Mouse (Mus musculus) mouse trophoblast stem cell (cell line): Measurements from ENCODE around the gene Sqstm1.
"Not testable (repeated sequence)": the region's sequence is repeated elsewhere in the genome, so short reads cannot be mapped to it uniquely, and the experiment has no call there.

Experiments used
- in situ Hi-C, 2 experiments: fragments of 300-500 bp; cut with MseI, MboI; formaldehyde crosslinking; loops; 2 replicates in 1 of 2; 3 replicates in 1 of 2; pipeline ENCODE4 v1.15.1; 2025

Sqstm1 gene

DNA sequence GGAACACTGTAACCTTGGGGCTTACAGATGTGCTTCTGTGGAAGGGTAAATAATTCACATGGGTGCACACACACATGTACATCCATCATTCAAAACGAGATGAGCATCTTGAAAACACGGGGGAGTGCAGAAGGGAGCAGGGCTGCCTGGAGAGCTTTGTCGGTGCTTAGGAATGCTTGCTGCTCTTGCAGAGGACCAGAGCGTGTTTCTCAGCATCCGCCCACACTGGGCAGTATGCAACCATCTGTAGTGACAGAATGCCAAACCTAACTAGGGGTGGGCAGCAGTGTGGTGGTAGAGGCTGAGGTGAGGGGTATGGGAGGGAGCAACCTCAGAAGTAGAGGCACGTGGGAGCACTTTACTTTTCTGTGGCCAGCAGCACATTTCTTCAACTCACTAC is 33.5 kb downstream of the Sqstm1 start:
- in situ Hi-C loops: no loop called here

DNA sequence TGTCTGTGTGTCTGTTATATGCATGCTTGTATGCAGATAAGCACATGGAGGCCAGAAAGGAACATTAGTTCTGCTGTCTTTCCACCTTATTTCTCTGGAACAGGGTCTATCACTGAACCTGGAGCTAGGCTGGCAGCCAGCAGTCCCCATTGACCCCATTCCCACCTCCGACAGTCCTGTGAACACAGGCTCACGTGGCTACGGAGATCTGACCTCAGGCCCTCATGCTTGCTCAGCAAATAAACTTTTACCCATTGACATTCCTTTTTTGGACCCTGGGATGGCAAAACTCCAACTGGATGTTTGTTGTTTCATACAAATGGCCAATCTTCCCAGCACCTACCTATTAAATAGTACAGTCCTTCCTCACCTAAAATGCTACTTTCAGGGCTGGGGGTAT is 34.3 kb downstream of the Sqstm1 start:
- in situ Hi-C loops: no loop called here

DNA sequence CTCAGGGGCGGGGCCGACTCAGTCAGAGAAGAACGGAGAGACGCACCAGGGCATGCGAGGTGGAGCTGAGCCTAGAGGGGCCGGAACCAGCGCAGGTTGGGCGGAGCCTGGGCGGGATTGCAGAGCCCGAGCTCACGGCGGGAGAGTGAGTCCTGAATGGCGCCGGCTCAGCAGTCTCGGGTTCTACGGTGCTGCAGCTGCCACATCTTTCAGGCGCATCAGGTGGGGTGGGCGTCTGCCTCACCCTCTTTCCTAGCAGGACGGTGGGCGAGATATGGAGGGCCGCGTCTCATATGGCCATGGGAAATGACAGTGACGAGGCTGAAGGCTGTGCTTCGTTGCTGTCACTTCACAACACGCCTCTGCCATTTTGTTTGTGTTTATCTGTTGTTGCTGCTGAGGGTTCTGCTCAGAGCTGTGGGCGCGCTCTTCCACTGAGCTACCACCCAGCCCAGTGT is 35.9 kb downstream of the Sqstm1 start:
- in situ Hi-C loops: no loop called here

GRCm38 (mm10) chr11:50174111-50174729 is 36.4 kb downstream of the Sqstm1 start, which contains the start of gene Mrnip:
TSS of gene Mrnip (plus strand) at chr11:50174444.
- in situ Hi-C loops: not testable (repeated sequence)

GRCm38 (mm10) chr11:50168352-50168751 is 42.3 kb downstream of the Sqstm1 start:
- in situ Hi-C loops: no loop called here

GRCm38 (mm10) chr11:50162338-50163050 is 48.1 kb downstream of the Sqstm1 start:
- in situ Hi-C loops: no loop called here

GRCm38 (mm10) chr11:50161578-50162304 is 48.9 kb downstream of the Sqstm1 start:
- in situ Hi-C loops: no loop called here

DNA sequence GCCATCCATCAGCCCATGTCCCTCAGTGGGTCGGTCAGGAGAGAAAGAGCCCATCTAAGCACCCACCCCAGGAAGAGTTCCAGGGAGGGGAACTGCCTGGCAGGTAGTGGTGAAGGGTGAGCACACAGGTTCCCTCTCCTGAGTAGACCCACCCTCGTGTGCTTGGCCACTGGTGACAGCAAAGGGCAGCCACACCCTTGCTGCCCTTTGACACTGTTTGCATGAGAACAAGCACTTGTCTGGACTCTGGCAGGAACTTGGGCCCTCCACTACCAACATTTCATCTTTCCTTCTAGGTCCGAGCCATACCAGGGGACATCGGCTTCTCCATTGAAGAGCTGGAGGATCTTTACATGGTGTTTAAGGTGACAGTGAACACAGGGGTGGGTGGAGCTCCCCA is 51.3 kb downstream of the Sqstm1 start:
- in situ Hi-C loops: no loop called here

GRCm38 (mm10) chr11:50158346-50158745 is 52.3 kb downstream of the Sqstm1 start:
- in situ Hi-C loops: no loop called here

- in situ Hi-C loops: no loop called here
These were observed 53.8 kb downstream of the Sqstm1 start for GRCm38 (mm10) chr11:50156725-50157258.

- in situ Hi-C loops: no loop called here
These were observed 54.8 kb downstream of the Sqstm1 start for GRCm38 (mm10) chr11:50155785-50156184.

GRCm38 (mm10) chr11:50154777-50155520 is 55.7 kb downstream of the Sqstm1 start:
- in situ Hi-C loops: no loop called here

DNA sequence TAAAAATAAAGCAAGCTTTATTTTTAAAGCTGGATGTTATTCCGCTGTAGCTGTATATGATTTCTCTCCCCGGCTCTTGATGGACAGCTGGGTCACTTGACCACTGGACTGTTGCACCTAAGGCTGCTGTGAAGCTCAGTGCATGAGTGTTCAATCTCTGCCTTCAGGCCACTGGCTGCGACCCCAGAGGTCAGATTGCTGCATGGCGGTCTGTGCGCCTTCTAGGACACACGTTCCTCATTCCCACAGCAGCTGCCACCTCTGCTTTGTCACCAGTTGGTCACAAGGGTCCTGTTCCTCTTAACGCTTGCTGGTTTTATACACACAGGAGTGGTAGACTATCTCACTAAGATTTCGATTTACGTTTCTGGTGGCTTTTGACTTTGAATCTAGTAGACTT is 56.5 kb downstream of the Sqstm1 start:
- in situ Hi-C loops: no loop called here

DNA sequence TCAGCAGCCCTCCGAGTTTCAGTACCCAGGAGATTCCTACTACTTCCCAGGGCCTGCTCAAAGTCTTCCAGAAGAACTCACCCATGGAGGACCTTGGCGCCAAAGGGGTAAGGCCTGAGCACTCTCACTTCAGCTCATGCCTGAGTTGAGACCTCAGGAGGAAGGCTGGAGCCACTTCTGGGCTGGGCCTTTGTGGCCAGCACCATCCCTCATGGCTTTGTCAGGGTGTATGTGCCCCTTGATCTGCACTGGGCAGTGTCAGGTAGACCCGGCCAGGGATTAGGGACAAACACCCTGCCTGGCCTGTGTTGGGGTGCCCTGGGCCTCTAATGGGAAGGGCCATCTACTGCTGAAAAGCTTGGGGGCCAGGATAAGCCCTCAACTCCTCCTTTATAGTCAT is 59.3 kb downstream of the Sqstm1 start:
- in situ Hi-C loops: no loop called here

- in situ Hi-C loops: no loop called here
These were observed 61.0 kb downstream of the Sqstm1 start for GRCm38 (mm10) chr11:50149603-50150150.
